8 mouse cellular contexts compared by ENCODE assay signal in the genomic region with DNA sequence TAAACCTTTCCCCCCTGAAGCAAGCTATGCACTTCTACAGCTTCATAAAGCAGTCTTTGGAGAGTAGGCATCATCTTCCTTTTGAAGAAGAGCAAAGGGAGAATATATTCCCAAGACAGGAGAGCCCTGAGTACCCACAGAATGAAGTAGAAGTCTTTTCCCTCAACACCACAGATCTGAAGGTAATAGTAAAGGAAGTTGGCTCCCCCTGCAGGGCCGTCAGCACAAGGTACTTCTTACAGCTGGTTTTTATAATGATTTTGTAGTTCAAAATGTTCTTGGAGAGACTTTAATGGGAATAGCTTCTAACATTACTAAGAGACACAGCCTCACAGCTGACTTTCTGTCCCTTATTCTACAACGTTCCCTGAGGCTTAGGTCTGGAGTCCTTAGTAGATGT. TPM values are rescaled to one million over a fixed set of nuclear protein-coding genes. Genes with fewer than 3 reads are reported as not detected.
DNase-seq lines count a peak whose midpoint lies in the region.

No protein-coding gene starts in this region.

- DNase-seq in heart, postnatal 4 days: peak; percentile 29
- DNase-seq in heart, embryonic 10.5 days (ENCODE audit: low spot score): no peak
- peak; percentile 43 for DNase-seq in CD4-positive helper T cell, adult 2 months (ENCODE audit: low read depth, low spot score)
- DNase-seq in adipocyte (ENCODE audit: low spot score): peak; percentile 58
- peak; percentile 45 for DNase-seq in lung, postnatal 10 days
- DNase-seq in ovary, postnatal 36 days (ENCODE audit: low spot score): no peak
- DNase-seq in layer of hippocampus, adult 9-11 months: no peak
- DNase-seq in ovary, postnatal 14 days (ENCODE audit: low spot score): no peak

- no peak overlapping the region for H3K27ac ChIP-seq in heart, embryonic 10.5 days

- H3K36me3 ChIP-seq in heart, embryonic 10.5 days: no peaks in the 10 kb centered on the region

- H3K4me3 ChIP-seq in heart, embryonic 10.5 days: no peak overlapping the region

- WGBS in heart, embryonic 10.5 days: 47% methylated on average over 2 of the region's 2 CpGs

- H3K4me1 ChIP-seq in heart, embryonic 10.5 days: no peaks in the 10 kb centered on the region

- no peaks in the 10 kb centered on the region for H3K9me3 ChIP-seq in heart, embryonic 10.5 days

- no peaks in the 10 kb centered on the region for H3K27me3 ChIP-seq in heart, embryonic 10.5 days (ENCODE audit: insufficient read depth, poor library complexity, severe bottlenecking)

RNA-seq across cellular contexts. Expression of a gene that starts 19.8 kb away (rescaled TPM):
- not detected for total RNA-seq in heart, postnatal 4 days (2021)
- not detected in 2 replicates for polyA plus RNA-seq in heart, embryonic 10.5 days (2016; fragmentation: Nextera tagmentation; extraction: Ambion mirVana)

RNA-seq across cellular contexts. Expression of a gene that starts 54.6 kb away (rescaled TPM):
- 10 to 100 TPM; 18.7 to 21.9 TPM for total RNA-seq in heart, postnatal 4 days (2021)
- 2.7 and 3.2 TPM in 2 replicates for polyA plus RNA-seq in heart, embryonic 10.5 days (2016; fragmentation: Nextera tagmentation; extraction: Ambion mirVana)

Comparison
In these comparisons a context has a peak if more than half of its experiments do, and no peak if none do; other contexts are left out.
1. DNase-seq: peak in heart, postnatal 4 days (single experiment), CD4-positive helper T cell, adult 2 months (single experiment), adipocyte (single experiment) and lung, postnatal 10 days (single experiment); none in heart, embryonic 10.5 days (single experiment), ovary, postnatal 36 days (single experiment), layer of hippocampus, adult 9-11 months (single experiment) and ovary, postnatal 14 days (single experiment).